Mouse (Mus musculus) heart, adult 9 months (tissue): ENCODE data around the gene Lrrc71.
A peak's percentile ranks its signal among the peaks of the same experiment; 100 is the strongest.

Experiments
- DNase-seq, 2 experiments: peaks; one replicate each; pipeline ENCODE4 v3.0.0; 2022; ENCODE audit warnings: low spot score in 2 of 2

Gene Lrrc71

DNA sequence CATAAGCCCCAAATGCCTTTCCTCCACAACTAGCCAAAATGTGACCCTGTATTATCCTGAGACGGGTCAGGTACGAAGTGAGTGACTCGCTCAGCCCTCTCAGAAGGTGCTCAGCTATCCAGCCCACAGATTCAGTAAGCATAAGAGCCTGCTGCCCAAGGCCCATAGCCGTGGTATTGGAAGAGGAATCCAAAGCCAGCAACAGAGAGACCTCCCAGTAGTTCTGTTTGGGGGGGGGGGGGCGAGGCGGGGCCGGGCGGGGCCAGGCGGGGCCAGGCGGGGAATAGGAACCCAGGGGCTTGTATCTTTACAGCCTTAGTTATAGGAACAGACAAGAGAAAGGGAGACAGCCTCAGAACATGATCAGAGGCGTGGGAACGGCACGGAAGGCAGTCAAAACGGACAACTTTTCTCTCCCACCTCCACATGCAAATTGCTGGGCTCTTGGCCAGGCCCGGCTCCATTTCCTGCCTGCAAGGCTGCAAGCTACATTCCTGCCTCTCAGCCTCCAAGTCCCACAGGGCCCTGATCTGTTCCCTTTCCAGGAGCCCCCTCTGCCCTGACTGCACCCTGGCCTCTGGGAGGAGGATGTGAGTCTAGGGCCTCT is 15.4 kb upstream of the Lrrc71 start:
- DNase-seq: peak; percentile 83 to 86

DNA sequence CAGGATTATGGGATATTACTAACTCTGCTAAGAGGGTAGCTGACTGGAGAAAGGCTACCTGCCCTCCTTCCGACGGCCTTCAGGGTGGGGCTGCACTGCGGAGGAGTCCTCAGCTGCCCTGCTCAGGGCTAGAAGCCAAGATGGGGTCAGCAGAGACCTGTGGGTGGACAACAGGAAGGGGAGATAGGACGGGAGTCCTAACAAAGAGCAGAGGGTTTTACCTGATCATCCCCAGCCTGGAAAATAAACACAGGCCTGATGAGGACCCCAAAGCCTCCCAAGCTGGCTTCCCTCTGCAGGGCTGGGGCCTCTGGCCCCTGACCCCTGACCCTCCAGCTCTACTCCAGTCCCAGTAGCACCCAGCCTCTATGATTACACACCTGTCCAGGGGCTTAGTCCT is 14.8 kb upstream of the Lrrc71 start:
- DNase-seq: no peak

DNA sequence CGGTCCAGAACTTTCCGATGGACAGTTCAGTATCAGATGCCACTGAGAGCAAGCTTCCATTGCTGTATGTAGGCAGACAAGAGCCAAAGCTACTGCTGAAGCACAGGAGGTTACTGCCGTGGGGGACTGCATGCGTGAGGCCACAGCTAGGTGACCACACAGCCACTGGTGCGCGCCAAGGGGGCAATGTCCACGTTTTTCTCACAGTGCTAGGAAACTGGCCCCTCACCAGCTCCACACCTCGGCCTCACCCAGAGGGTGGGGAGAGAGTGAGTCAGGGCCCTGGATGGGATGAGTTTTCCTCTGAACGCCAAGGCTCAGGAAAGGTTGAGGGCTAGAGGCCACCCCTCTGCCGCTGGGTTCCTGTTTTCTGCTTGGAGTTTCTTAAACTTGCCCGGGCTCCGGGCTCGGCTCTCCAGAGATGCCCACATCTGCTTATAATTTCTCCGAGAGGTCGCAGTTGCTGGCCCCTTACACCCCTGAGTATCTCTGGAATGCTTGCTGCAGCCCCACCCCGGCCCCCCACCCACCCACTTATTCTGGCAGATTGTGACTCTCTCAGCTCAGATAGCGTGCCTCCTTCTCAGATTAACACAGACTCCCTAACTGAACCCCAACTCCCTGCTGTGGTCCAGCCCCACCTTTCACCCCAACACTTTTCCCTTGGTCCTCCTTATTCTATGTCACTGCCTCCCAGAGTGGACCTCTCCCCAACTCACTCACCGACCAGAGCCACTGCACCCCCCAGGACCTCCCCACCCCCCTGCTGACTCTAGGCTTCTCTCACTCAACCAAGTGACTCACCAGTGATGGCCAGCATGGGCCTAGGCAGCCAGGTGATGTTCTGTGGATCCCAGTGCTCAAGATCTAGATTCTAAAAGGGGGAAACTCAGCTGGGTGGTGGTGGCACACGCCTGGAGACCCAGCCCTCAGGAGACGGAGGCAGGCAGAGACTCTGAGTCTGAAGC is 13.3 kb upstream of the Lrrc71 start:
- DNase-seq: no peak

GRCm38 (mm10) chr3:87758641-87759040 is 10.2 kb upstream of the Lrrc71 start:
- DNase-seq: no peak

DNA sequence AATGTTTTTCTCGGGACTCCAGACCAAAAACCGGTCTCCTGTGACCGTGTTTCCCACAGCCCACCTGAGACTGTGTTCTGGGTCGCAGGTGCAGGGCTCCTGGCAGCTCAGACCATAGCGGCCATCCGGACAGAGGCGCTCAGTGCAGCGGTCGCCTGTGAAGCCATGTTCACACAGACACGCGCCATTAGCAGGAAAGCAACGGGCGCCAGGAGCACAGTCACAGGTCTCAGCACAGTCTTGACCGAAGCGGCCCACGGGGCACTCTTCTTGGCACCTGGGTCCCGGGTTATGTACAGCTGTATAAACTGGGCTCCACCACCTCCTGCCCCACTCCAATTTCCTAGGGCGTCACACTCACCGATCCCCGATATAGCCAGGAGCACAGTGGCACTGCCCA is 8.1 kb upstream of the Lrrc71 start:
- no peak for DNase-seq

DNA sequence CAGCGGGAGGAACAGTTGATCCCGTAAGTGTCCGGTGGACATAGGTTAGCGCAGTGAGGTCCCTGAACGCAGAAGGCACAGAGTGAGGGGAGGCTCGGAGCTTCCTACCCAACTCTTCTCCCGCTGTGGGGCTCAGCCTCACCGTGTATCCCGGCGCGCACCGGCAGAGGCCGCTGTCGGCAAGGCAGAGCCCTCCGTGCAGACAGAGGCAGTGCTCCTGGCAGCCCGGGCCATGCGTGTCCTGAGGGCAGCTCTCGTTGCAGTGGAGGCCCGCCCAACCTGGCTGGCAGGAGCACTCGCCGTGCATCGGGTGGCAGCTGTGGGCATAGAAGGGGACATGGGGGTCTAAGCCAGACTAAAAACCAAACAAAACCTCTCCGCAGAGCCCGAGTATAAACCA is 7.5 kb upstream of the Lrrc71 start:
- DNase-seq: peak; percentile 71 to 76

DNA sequence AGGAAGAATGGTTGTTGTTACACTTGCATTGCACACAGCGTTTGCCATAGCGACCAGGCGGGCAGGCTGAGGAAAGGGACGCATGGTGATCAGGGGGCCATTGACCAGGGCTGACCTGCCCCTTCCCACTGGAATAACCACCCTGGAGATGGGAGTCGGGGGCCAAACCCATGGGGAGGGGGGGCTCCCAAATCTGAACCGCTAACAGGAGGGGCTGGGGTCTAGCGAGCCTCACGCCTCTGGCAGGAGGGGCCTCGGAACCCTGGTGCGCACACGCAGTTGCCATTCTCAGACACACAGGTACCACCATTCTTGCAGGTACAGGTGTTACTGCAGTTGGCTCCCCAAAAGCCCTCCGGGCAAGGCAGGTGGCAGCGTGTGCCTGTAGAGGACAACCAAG is 5.4 kb upstream of the Lrrc71 start:
- DNase-seq: no peak

GRCm38 (mm10) chr3:87752567-87752966 is 4.1 kb upstream of the Lrrc71 start:
- no peak for DNase-seq

DNA sequence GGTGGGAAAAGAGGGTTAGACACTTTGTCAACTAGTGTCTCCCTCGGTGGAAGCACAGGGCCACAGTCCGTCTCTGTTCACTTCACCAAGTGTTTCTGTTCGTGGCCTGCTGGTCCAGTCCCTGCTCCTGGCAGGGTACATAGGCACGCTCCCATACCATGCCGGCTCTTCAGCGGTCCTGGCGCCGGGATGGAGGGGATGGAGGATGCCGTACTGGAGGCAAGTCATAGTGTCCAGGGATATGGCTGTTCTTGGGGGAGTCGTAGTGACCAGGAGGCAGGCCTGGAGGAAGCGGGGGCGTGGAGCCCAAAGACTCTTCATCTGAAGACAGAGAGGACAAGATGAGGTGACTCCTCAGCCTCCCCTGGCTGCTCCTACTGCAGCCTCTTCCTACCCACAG is 1.6 kb upstream of the Lrrc71 start:
- DNase-seq: no peak

GRCm38 (mm10) chr3:87749036-87749435 is 611 bp upstream of the Lrrc71 start:
- peak in 1 of 2 experiments; percentile 60 for DNase-seq

DNA sequence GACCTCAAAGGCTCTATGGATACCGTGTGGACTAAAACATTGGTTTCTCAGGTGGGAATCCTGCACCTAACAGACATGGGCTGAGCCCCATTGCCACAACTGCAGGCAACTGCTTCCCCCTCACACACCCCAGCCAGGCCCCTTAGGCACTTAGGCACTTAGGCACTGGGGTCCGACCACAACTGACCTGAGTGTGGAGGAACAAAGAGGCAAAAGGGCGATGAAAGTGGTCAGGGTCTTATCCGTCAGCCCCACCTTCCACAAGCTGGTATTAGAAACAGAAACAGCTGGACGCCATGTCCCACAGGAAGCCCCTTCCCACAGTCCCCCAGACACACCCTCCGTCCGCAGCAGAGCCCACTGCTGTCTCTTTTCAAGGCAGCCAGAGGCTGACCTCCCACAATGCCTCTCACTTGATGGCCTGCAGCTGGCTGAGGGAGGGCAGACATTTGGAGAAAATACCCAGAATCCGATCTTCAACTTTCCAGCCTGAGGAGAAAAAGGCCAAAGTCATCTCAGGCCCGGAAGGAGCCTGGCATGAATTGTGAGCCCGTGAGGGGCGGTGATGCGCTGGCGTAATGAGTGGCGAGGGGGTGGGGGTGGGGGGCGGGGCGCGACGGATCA is 3.3 kb downstream of the Lrrc71 start:
- DNase-seq: no peak

GRCm38 (mm10) chr3:87743927-87744326 is 4.5 kb downstream of the Lrrc71 start:
- DNase-seq: no peak

- no peak for DNase-seq
Observed at GRCm38 (mm10) chr3:87742735-87743134, 5.7 kb downstream of the Lrrc71 start.

DNA sequence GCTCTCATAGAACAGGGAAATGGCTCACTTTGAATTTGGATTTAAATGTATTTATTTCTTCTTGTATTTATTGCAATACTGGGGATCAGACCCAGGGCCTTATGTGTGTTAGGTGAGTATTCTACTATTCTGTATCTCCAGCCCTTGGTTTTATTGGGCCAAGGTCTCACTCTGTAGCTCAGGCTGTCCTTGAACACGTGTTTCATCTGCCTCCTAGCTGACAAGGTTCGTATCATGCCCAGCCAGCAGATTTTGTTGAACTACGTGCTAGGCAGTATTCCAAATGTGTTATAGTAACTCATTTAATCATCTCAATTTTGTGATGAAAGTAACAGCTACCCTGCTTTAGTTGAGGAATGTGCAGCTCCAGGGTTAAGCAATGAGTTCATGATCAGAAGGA is 6.4 kb downstream of the Lrrc71 start:
- no peak for DNase-seq

- no peak for DNase-seq
Observed at GRCm38 (mm10) chr3:87738906-87739305, 9.5 kb downstream of the Lrrc71 start.

DNA sequence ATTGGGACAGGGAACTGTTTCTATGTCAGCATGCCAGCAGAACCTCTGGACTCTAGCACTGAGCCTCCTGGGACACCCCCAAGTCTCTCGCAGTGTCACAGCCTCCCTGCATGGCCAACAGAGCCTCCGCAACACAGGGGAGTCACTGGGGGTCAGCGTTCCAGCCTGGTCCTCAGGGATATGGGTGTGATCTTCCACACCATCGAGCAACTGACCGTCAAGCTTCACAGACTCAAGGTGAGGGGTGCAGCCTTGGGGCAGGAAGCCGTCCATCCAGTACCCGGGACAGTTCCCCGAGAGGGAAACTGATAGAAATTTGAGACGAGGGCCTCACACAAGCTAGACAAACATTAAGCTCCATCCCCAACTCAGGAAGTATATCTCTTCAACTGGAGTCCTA is 13.1 kb downstream of the Lrrc71 start:
- DNase-seq: no peak

DNA sequence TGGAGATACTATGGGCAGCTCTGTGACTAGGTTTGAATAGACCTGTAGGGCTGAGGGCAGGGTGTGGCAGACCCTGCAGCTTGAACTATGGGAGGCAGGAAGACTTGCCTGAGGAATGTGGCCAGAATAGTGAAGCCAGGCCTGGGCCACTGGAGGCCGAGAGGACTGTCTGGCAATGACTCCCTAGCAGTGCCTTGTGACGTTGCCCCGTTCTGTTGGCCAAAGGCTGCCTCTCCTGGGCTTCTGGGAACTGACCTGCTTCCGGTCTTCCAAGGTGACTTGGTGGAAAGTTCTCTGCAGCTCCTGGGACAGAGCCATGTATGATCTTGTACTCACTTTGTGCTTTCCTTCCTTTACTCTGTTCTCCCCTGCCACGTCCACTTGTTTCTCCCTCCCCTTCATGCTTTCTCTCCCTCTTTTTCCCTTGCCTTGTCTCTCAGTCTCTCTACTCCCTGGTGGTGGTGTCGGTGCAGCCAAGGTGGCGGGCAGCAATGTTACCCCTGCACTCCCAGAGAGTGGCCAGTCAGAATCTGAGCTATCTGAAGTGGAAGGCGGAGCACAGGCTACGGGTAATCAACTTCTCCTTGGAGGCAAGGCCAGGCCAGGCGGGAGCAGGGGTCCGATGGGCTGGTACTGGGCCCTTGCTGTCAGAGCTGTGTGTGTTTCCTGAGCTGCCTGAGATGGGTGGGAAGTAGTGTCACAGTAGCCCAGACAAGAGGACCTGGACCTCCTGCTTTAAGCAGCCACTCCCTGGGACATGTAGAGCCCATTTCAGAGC is 14.3 kb downstream of the Lrrc71 start:
- no peak for DNase-seq

DNA sequence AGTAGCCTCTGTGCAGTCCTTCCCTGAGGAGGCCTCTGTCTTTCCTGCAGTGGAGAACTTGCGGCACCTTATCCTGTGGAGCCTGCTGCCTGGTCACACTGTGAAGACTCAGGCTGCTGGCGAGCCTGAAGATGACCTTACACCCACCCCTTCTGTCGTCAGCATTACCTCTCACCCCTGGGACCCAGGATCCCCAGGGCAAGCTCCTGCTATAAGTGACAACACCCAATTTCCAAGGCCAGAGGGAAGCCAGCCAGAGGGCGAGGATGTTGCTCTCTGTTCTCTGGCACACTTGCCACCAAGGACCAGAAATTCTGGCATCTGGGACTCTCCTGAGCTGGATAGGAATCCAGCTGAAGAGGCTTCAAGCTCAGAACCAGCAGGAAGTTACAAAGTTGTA is 15.3 kb downstream of the Lrrc71 start:
- no peak for DNase-seq

GRCm38 (mm10) chr3:87728696-87729095 is 19.7 kb downstream of the Lrrc71 start:
- DNase-seq: no peak

DNA sequence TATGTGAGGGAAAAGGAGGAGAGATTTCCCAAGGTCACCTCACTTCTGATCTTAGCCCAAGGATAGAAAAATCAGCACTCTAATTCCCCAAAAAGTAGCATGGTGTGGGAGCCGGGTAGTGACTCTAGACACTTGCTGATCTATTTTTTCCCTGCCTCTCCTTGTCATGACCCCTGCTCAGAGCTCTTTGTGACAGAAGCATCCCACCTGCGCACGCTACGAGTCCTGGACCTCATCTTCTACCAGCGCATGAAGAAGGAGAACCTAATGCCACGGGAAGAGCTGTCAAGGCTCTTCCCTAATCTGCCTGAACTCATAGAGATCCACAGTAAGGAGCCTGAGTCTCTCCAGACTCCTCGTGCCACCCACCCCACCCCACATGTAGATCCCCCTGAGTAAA is 22.2 kb downstream of the Lrrc71 start:
- DNase-seq: no peak

GRCm38 (mm10) chr3:87725396-87726160 is 22.8 kb downstream of the Lrrc71 start:
- DNase-seq: no peak
